Mouse (Mus musculus) liver, embryonic 14.5 days (tissue): ENCODE measurements around the gene Rara.

Experiments
- CTCF ChIP-seq: IDR thresholded peaks from 2 replicates; pipeline ENCODE4 v1.5.1; 2016; ENCODE audit warnings: antibody characterized with exemption, low read depth, control low read depth
- EP300 ChIP-seq: IDR thresholded peaks from 2 replicates; pipeline ENCODE4 v1.6.1; 2016; ENCODE audit warnings: antibody characterized with exemption, low read depth

DNA sequence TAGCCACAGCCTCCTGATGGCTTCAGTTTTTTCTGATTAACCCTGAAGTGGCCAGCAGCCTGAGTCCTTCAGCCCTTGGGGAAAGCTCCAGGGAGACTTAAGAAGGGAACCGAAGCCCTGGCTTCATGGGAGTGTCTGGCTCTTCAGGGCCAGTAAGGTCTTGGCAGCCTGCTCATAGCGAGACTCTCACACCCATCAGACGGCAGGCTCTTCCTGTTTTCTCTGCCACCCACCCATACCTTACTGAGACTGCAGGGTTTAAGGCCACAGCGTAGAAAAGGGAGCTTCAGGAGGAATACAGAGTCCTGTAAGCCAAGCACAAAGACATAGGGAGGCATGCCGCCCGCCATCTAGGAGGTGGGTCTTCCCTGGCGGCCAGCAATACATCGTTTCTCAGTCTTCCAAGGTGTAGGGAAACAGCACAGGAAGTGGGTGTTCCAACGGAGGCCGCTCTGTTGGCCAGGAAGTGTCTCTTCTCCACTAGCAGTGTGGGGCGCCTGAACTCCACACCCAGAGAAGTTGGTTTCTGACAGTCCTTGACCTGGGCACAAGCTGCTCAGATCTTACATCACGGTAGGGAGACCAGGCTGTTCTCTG, 27.0 kb upstream of the Rara start:
- TF ChIP-seq CTCF (no peak), EP300 (no peak)
